In genomic region chr16:9737131-9737530, GRCm38 (mm10) we compare ENCODE assay signal across 18 mouse cellular contexts.
A peak's percentile ranks its signal among the peaks of the same experiment; 100 is the strongest.
DNase-seq lines count a peak whose midpoint lies in the region; ATAC-seq and TF ChIP-seq lines count a peak whose summit lies in the region.
"Had no signal": no experiment of that assay in that cellular context is flagged by ENCODE, and none has a peak within 500 bp of the region (broad histone marks: within the 10 kb centered on the region; RNA-seq: fewer than 3 reads in every experiment).

No protein-coding gene starts in this region.

- no peaks in the 10 kb centered on the region for H3K79me2 ChIP-seq in heart, adult 2 months (replicated peaks; ENCODE audit: control insufficient read depth, insufficient read depth, low read length)

- H3K27me3 ChIP-seq in heart, adult 2 months (ENCODE audit: control insufficient read depth, insufficient read depth, low read length), result no peaks in the 10 kb centered on the region
- no peaks in the 10 kb centered on the region for H3K27me3 ChIP-seq in liver, embryonic 14.5 days (ENCODE audit: control insufficient read depth, insufficient read depth, low read length)
- H3K27me3 ChIP-seq in liver, embryonic 12.5 days (replicated peaks), result no peaks in the 10 kb centered on the region
- H3K27me3 ChIP-seq in Patski, result no peaks in the 10 kb centered on the region
- no peaks in the 10 kb centered on the region for H3K27me3 ChIP-seq in embryonic facial prominence, embryonic 10.5 days (replicated peaks; ENCODE audit: low read depth, poor library complexity, severe bottlenecking)
- H3K27me3 ChIP-seq: embryonic facial prominence, embryonic 13.5 days; hindbrain, embryonic 15.5 days; liver, embryonic 13.5 days; megakaryocyte, embryonic 14.5 days; neural tube, embryonic 12.5 days; stomach, embryonic 15.5 days had no signal

- H3K9ac ChIP-seq in heart, adult 2 months (ENCODE audit: low read depth, low read length), result no peak overlapping the region
- H3K9ac ChIP-seq in liver, embryonic 14.5 days (replicated peaks), result no peak overlapping the region
- no peak overlapping the region for H3K9ac ChIP-seq in liver, embryonic 12.5 days
- H3K9ac ChIP-seq: embryonic facial prominence, embryonic 13.5 days; hindbrain, embryonic 15.5 days; liver, embryonic 13.5 days; neural tube, embryonic 12.5 days; stomach, embryonic 15.5 days had no signal

- no peak for ATAC-seq in liver, embryonic 14.5 days (ENCODE audit: insufficient read depth)
- ATAC-seq in liver, embryonic 12.5 days, result no peak
- no peak for ATAC-seq in Patski

- no peak for TF ChIP-seq EP300 in heart, adult 2 months (IDR thresholded peaks at IDR 0.05; ENCODE audit: insufficient read depth, low read depth, low read length)
- TF ChIP-seq EP300 in liver, embryonic 14.5 days (IDR thresholded peaks at IDR 0.05; ENCODE audit: low read depth), result no peak

- intact Hi-C loops in heart, adult 2 months (cut with DNase I), result no loop called here

- H3K4me3 ChIP-seq in heart, adult 2 months, result no peak overlapping the region
- H3K4me3 ChIP-seq in liver, embryonic 14.5 days (ENCODE audit: insufficient read depth in 1 of 2, low read depth in 2 of 2, low read length in 2 of 2), result no peak overlapping the region
- H3K4me3 ChIP-seq in liver, embryonic 12.5 days, result no peak overlapping the region
- no peak overlapping the region for H3K4me3 ChIP-seq in embryonic facial prominence, embryonic 10.5 days
- H3K4me3 ChIP-seq: embryonic facial prominence, embryonic 13.5 days; hindbrain, embryonic 15.5 days; liver, embryonic 13.5 days; megakaryocyte, embryonic 14.5 days; neural tube, embryonic 12.5 days; stomach, embryonic 15.5 days had no signal

- no peaks in the 10 kb centered on the region for H3K4me1 ChIP-seq in heart, adult 2 months (ENCODE audit: control insufficient read depth, insufficient read depth, low read length)
- H3K4me1 ChIP-seq in liver, embryonic 14.5 days (replicated peaks; ENCODE audit: control insufficient read depth in 2 of 2, insufficient read depth in 2 of 2, low read length in 1 of 2), result no peaks in the 10 kb centered on the region
- H3K4me1 ChIP-seq in liver, embryonic 12.5 days, result no peaks in the 10 kb centered on the region
- H3K4me1 ChIP-seq in embryonic facial prominence, embryonic 10.5 days, result no peaks in the 10 kb centered on the region
- H3K4me1 ChIP-seq: embryonic facial prominence, embryonic 13.5 days; liver, embryonic 13.5 days; megakaryocyte, embryonic 14.5 days; neural tube, embryonic 12.5 days; stomach, embryonic 15.5 days had no signal

- DNase-seq in heart, adult 2 months, result no peak
- no peak for DNase-seq in heart, postnatal 4 days
- no peak for DNase-seq in liver, embryonic 14.5 days (ENCODE audit: low read depth in 3 of 3, low spot score in 3 of 3)
- no peak for DNase-seq in Patski (ENCODE audit: low read depth, low spot score)
- DNase-seq in embryo, embryonic 10.5 days (ENCODE audit: low spot score), result peak; percentile 43
- DNase-seq in embryonic facial prominence, embryonic 10.5 days (ENCODE audit: low spot score), result no peak
- DNase-seq: cerebellum, postnatal 14 days; gastrocnemius, postnatal 10 days; kidney, adult 9 months; layer of hippocampus, postnatal 36 days; liver, embryonic 13.5 days; lung, postnatal 14 days had no signal

- CTCF ChIA-PET in Patski (lab: Charles Lee), result no interaction called here

- POLR2A ChIA-PET in Patski (lab: Charles Lee), result no interaction called here

- in situ Hi-C loops in Patski (cut with MboI; ENCODE audit: low pct_unique_long_range_greater_than_20kb), result loop anchor here (25.0 kb wide), 1 partner anchor 850 kb away; no protein-coding TSS in a partner anchor

- no peak for TF ChIP-seq POLR2A in heart, adult 2 months (IDR thresholded peaks at IDR 0.05; ENCODE audit: insufficient read depth, low read depth, low read length)

- H3K4me2 ChIP-seq in liver, embryonic 14.5 days (ENCODE audit: low read depth), result no peak overlapping the region
- H3K4me2 ChIP-seq in liver, embryonic 12.5 days, result no peak overlapping the region
- H3K4me2 ChIP-seq: embryonic facial prominence, embryonic 13.5 days; hindbrain, embryonic 15.5 days; liver, embryonic 13.5 days; neural tube, embryonic 12.5 days; stomach, embryonic 15.5 days had no signal

- no peaks in the 10 kb centered on the region for H3K9me3 ChIP-seq in liver, embryonic 14.5 days (ENCODE audit: control insufficient read depth, low read length)
- peaks cover 8% of the 10 kb centered on the region; the same call in 1 of the 2 replicates for H3K9me3 ChIP-seq in liver, embryonic 12.5 days (replicated peaks)
- H3K9me3 ChIP-seq in embryonic facial prominence, embryonic 10.5 days, result no peaks in the 10 kb centered on the region
- H3K9me3 ChIP-seq: embryonic facial prominence, embryonic 13.5 days; hindbrain, embryonic 15.5 days; neural tube, embryonic 12.5 days; stomach, embryonic 15.5 days had no signal

- WGBS in heart, adult 2 months, result 24% methylated on average over 2 of the region's 2 CpGs
- 11% methylated on average over 2 of the region's 2 CpGs for WGBS in liver, embryonic 14.5 days (ENCODE audit: insufficient replicate concordance)
- 22% methylated on average over 2 of the region's 2 CpGs for WGBS in liver, embryonic 12.5 days (ENCODE audit: insufficient replicate concordance)
- WGBS in embryonic facial prominence, embryonic 10.5 days, result 15% methylated on average over 2 of the region's 2 CpGs

- no peaks in the 10 kb centered on the region for H3K36me3 ChIP-seq in heart, adult 2 months (ENCODE audit: control insufficient read depth, insufficient read depth, low read length)
- no peaks in the 10 kb centered on the region for H3K36me3 ChIP-seq in liver, embryonic 14.5 days (replicated peaks; ENCODE audit: control insufficient read depth, insufficient read depth, low read depth)
- no peaks in the 10 kb centered on the region for H3K36me3 ChIP-seq in liver, embryonic 12.5 days
- H3K36me3 ChIP-seq in embryonic facial prominence, embryonic 10.5 days (replicated peaks), result no peaks in the 10 kb centered on the region
- H3K36me3 ChIP-seq: embryonic facial prominence, embryonic 13.5 days; hindbrain, embryonic 15.5 days; liver, embryonic 13.5 days; neural tube, embryonic 12.5 days; stomach, embryonic 15.5 days had no signal

- TF ChIP-seq CTCF in heart, adult 2 months (IDR thresholded peaks at IDR 0.05), result peak; percentile 9; the same call in 1 of the 2 replicates
- TF ChIP-seq CTCF in liver, embryonic 14.5 days (IDR thresholded peaks at IDR 0.05; ENCODE audit: low read depth), result peak; percentile 38
- peak; percentile 54 for TF ChIP-seq CTCF in Patski (IDR thresholded peaks at IDR 0.05)

- H3K27ac ChIP-seq in heart, adult 2 months, result no peak overlapping the region
- no peak overlapping the region for H3K27ac ChIP-seq in liver, embryonic 14.5 days
- no peak overlapping the region for H3K27ac ChIP-seq in liver, embryonic 12.5 days
- H3K27ac ChIP-seq in embryonic facial prominence, embryonic 10.5 days (replicated peaks), result no peak overlapping the region
- H3K27ac ChIP-seq: embryonic facial prominence, embryonic 13.5 days; hindbrain, embryonic 15.5 days; liver, embryonic 13.5 days; neural tube, embryonic 12.5 days; stomach, embryonic 15.5 days had no signal
